Mouse (Mus musculus): Measurements from ENCODE around the gene Gm19935.

DNA sequence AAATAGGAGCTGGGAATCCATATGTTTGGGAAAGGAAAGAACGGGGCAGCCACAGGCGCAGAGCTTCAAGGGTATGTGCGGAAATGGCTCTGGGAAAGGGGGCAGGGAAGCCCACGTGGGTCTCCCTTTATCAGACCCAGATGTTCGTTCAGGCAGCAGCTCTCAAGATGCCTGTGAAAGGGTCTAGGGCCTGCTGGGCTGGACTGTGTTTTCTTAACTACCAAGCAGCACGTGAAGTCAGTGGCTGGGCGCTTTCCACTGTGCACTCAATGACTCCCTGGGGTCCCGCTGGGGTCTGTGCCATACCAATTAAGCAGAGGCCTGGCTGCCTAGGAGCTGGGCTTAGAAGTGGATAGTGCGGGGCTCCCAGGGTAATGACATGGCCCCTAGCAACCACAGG lies 44.8 kb upstream of the Gm19935 start:
- TF ChIP-seq CTCF (IDR thresholded peaks at IDR 0.05; ENCODE audit: borderline replicate concordance, insufficient read depth, low read depth, low read length) (no peak), POLR2A (IDR thresholded peaks at IDR 0.05; ENCODE audit: borderline replicate concordance, insufficient read depth, low read length) (no peak)

Measured in cerebellum, adult 2 months (tissue).